In the genomic region with DNA sequence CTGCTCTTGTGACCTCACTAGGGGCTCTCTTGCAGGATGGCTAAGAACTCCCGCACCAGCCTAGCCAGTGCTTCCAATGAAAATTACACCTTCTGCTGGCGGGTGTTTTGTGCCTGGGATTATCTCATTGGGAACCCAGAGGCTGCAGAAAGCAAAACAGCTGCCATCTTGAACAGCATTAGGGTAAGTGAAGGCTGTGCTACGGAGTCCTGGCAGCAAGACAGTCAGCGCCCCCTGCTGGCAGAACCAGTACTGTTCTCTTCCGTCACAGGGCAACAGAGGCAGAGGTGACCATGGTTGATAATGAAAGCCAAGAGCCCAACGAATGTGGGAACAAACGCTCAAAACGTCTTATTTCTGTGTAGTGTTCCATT, we compare ENCODE assay signal across 8 mouse cellular contexts. TPM values are rescaled to one million over a fixed set of nuclear protein-coding genes. Genes with fewer than 3 reads are reported as not detected.
A peak's percentile ranks its signal among the peaks of the same experiment; 100 is the strongest.
DNase-seq lines count a peak whose midpoint lies in the region; ATAC-seq lines count a peak whose summit lies in the region.

No protein-coding gene starts in this region.

- DNase-seq in frontal cortex, postnatal 25 days (ENCODE audit: low spot score in 2 of 2): no peak
- DNase-seq in A20 (ENCODE audit: low read depth, low spot score): peak; percentile 67
- peak; percentile 76 for DNase-seq in adrenal gland, postnatal 14 days
- DNase-seq in embryonic facial prominence, embryonic 10.5 days (ENCODE audit: low spot score): peak; percentile 68
- DNase-seq in kidney, postnatal 10 days: peak; percentile 68
- peak; percentile 39 for DNase-seq in lung, postnatal 25 days (ENCODE audit: low spot score)
- DNase-seq in spleen, postnatal 36 days (ENCODE audit: low spot score in 2 of 2): peak; percentile 48 to 50

- no peaks in the 10 kb centered on the region for H3K9me3 ChIP-seq in embryonic facial prominence, embryonic 10.5 days

- no peak overlapping the region for H3K4me3 ChIP-seq in embryonic facial prominence, embryonic 10.5 days

- no peak overlapping the region for H3K27ac ChIP-seq in embryonic facial prominence, embryonic 10.5 days (replicated peaks)

- 50% methylated on average over 8 of the region's 8 CpGs for WGBS in embryonic facial prominence, embryonic 10.5 days

- H3K27me3 ChIP-seq in embryonic facial prominence, embryonic 10.5 days (replicated peaks; ENCODE audit: low read depth, poor library complexity, severe bottlenecking): no peaks in the 10 kb centered on the region; the same call in 1 of the 2 replicates

- H3K36me3 ChIP-seq in embryonic facial prominence, embryonic 10.5 days (replicated peaks): no peaks in the 10 kb centered on the region

- peak; percentile 52; the same call in 1 of the 2 replicates for ATAC-seq in frontal cortex, adult (ENCODE audit: low TSS enrichment)

- H3K4me1 ChIP-seq in embryonic facial prominence, embryonic 10.5 days: peaks cover 16% of the 10 kb centered on the region

RNA-seq across cellular contexts. Expression of a gene that starts 15.2 kb away (rescaled TPM):
- 0.30 and 0.90 TPM in 2 replicates for total RNA-seq in adrenal gland, postnatal 14 days (2021)
- 0.72 and 1.0 TPM in 2 replicates for polyA plus RNA-seq in embryonic facial prominence, embryonic 10.5 days (2016; fragmentation: Nextera tagmentation; extraction: Ambion mirVana)

RNA-seq across cellular contexts. Expression of a gene that starts 31.9 kb away (rescaled TPM):
- 32.8 and 40.5 TPM in 2 replicates for total RNA-seq in adrenal gland, postnatal 14 days (2021)
- polyA plus RNA-seq in embryonic facial prominence, embryonic 10.5 days (2016; fragmentation: Nextera tagmentation; extraction: Ambion mirVana): 15.1 and 16.8 TPM in 2 replicates

Comparison
In these comparisons a context has a peak if more than half of its experiments do, and no peak if none do; other contexts are left out.
1. DNase-seq: peak in A20 (single experiment), adrenal gland, postnatal 14 days (single experiment), embryonic facial prominence, embryonic 10.5 days (single experiment), kidney, postnatal 10 days (single experiment), lung, postnatal 25 days (single experiment) and spleen, postnatal 36 days (2 of 2); none in frontal cortex, postnatal 25 days (0 of 2).